Mouse (Mus musculus) heart, postnatal 0 days (tissue): ENCODE measurements at regions not wholly inside any gene's neighbourhood (a gene's known extent, or its start where the extent isn't known, plus 50 kb on each side); places are given as distances from the start of the nearest gene placed in this dataset.

ENCODE experiments used
- CTCF ChIP-seq: IDR thresholded peaks from 2 replicates; pipeline ENCODE4 v1.5.1; 2016; ENCODE audit warnings: antibody characterized with exemption, control low read depth, low read depth
- EP300 ChIP-seq: IDR thresholded peaks from 2 replicates; pipeline ENCODE4 v1.6.1; 2016; ENCODE audit warnings: antibody characterized with exemption, low read depth

DNA sequence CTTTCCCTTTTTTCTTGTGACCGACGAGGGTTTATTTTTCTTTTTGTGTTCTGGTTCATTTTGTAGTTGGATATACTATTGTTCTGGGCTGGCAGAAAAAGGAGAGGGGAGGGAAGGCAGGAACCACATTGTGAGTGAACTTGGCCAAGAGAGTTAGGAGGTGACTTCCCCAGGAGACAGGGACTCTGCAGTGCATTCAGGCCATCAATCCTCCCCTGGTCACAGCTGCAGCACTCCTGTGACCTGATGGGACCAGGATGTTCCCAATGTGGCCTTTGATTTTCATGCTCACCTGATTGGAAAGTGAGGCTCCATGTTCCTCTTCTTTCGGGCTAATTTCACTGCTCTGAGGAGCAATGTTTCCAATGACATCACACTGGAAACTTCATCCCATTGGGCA is 188.2 kb upstream of the Irx3 start:
- TF ChIP-seq CTCF: no peak
- TF ChIP-seq EP300: no peak
